Mouse (Mus musculus): ENCODE measurements around the gene Lcmt2. TPM values are rescaled to one million over a fixed set of nuclear protein-coding genes. Genes with fewer than 3 reads are reported as not detected.
"Not testable (repeated sequence)": the region's sequence is repeated elsewhere in the genome, so short reads cannot be mapped to it uniquely, and the experiment has no call there.

The Lcmt2 gene
- polyA plus RNA-seq, 1 experiment from 2014 or later = 24.2 TPM

GRCm38 (mm10) chr2:121142415-121142814, 2.0 kb upstream of the Lcmt2 start:
- Histone ChIP-seq H3K4me1 (peaks cover 27% of the 10 kb centered on the region), H3K27me3 (no peaks in the 10 kb centered on the region), H3K9ac (no peak overlapping the region), H3K4me3 (no peak overlapping the region), H3K27ac (no peak overlapping the region), H3K9me3 (peaks cover 11% of the 10 kb centered on the region; the same call in 1 of the 2 replicates), H3K4me2 (replicated peaks) (no peak overlapping the region), H3K36me3 (peaks cover 42% of the 10 kb centered on the region)
- 86% methylated on average over 2 of the region's 2 CpGs for WGBS
- no peak for ATAC-seq (ENCODE audit: low FRiP score, low read depth)

GRCm38 (mm10) chr2:121141216-121142035, 973 bp upstream of the Lcmt2 start:
- Histone ChIP-seq H3K9me3 (peaks cover 11% of the 10 kb centered on the region; the same call in 1 of the 2 replicates), H3K4me3 (peak overlapping the region; percentile 73), H3K9ac (peak overlapping the region; percentile 91), H3K4me1 (peaks cover 27% of the 10 kb centered on the region), H3K27me3 (no peaks in the 10 kb centered on the region), H3K27ac (peak overlapping the region; percentile 98; the same call in 1 of the 2 replicates), H3K36me3 (peaks cover 43% of the 10 kb centered on the region), H3K4me2 (replicated peaks) (peak overlapping the region; percentile 94)
- ATAC-seq (ENCODE audit: low FRiP score, low read depth) = no peak
- WGBS = 68% methylated on average over 16 of the region's 16 CpGs

- Histone ChIP-seq H3K9ac (peak overlapping the region; percentile 91), H3K9me3 (peaks cover 11% of the 10 kb centered on the region; the same call in 1 of the 2 replicates), H3K27me3 (no peaks in the 10 kb centered on the region), H3K4me3 (peak overlapping the region; percentile 73), H3K27ac (peak overlapping the region; percentile 98), H3K4me2 (replicated peaks) (peak overlapping the region; percentile 94), H3K4me1 (peaks cover 27% of the 10 kb centered on the region), H3K36me3 (peaks cover 36% of the 10 kb centered on the region)
- ATAC-seq (ENCODE audit: low FRiP score, low read depth) = no peak; the same call in 1 of the 2 replicates
- WGBS = 53% methylated on average over 29 of the region's 29 CpGs
These were observed 1.0 kb downstream of the Lcmt2 start for GRCm38 (mm10) chr2:121139266-121140017.

GRCm38 (mm10) chr2:121137371-121137770, 3.1 kb downstream of the Lcmt2 start:
- Histone ChIP-seq H3K27me3 (no peaks in the 10 kb centered on the region), H3K4me1 (peaks cover 27% of the 10 kb centered on the region), H3K4me2 (replicated peaks) (no peak overlapping the region), H3K36me3 (peaks cover 24% of the 10 kb centered on the region), H3K27ac (no peak overlapping the region), H3K9me3 (peaks cover 11% of the 10 kb centered on the region; the same call in 1 of the 2 replicates), H3K4me3 (no peak overlapping the region), H3K9ac (no peak overlapping the region)
- 96% methylated on average over 4 of the region's 4 CpGs for WGBS
- ATAC-seq (ENCODE audit: low FRiP score, low read depth) = no peak

DNA sequence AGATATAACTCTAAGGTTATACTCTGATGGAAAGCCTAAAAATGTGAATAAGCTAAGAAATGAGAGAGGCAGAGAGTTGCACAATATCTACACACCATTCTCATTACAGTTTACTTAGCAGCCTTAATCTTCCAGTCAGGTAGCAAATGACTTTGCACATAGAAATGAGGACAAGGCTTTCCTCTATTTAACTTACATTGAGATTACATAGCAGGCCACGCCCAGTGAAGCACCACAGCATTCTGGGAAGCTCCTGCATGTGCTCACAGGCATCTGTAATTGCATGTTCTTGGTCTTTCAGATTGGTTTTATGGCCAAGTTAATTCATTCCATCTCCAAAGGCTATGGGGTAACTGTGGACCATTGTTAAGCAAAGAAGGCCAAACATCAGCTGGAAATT, 7.6 kb downstream of the Lcmt2 start:
- peaks cover 7% of the 10 kb centered on the region; the same call in 1 of the 2 replicates for H3K36me3 ChIP-seq
- ATAC-seq (ENCODE audit: low FRiP score, low read depth) = no peak
- H3K4me1 ChIP-seq = no peaks in the 10 kb centered on the region
- no peaks in the 10 kb centered on the region for H3K9me3 ChIP-seq
- H3K4me2 ChIP-seq (replicated peaks) = no peak overlapping the region
- H3K27ac ChIP-seq = no peak overlapping the region
- H3K4me3 ChIP-seq = no peak overlapping the region
- H3K27me3 ChIP-seq = no peaks in the 10 kb centered on the region
- WGBS = 72% methylated on average over 1 of the region's 1 CpGs
- H3K9ac ChIP-seq = no peak overlapping the region

- WGBS = 64% methylated on average over 9 of the region's 9 CpGs
- H3K9ac ChIP-seq = no peak overlapping the region
- ATAC-seq (ENCODE audit: low FRiP score, low read depth) = no peak
These were observed 11.4 kb downstream of the Lcmt2 start for GRCm38 (mm10) chr2:121128865-121129620.

GRCm38 (mm10) chr2:121127536-121127935, 12.9 kb downstream of the Lcmt2 start:
- WGBS = 69% methylated on average over 1 of the region's 1 CpGs

More at GRCm38 (mm10) chr2:121128865-121129620, 11.4 kb downstream of the Lcmt2 start:
- no peak overlapping the region for H3K27ac ChIP-seq
- no peak overlapping the region for H3K4me2 ChIP-seq (replicated peaks)
- H3K36me3 ChIP-seq = no peaks in the 10 kb centered on the region
- no peaks in the 10 kb centered on the region for H3K9me3 ChIP-seq
- H3K4me3 ChIP-seq = no peak overlapping the region
- H3K4me1 ChIP-seq = no peaks in the 10 kb centered on the region
- H3K27me3 ChIP-seq = no peaks in the 10 kb centered on the region

GRCm38 (mm10) chr2:121126302-121126701, 14.2 kb downstream of the Lcmt2 start:
- not testable (repeated sequence) for H3K9me3 ChIP-seq; H3K27ac ChIP-seq; H3K4me3 ChIP-seq; H3K36me3 ChIP-seq; ATAC-seq (ENCODE audit: low FRiP score, low read depth); H3K4me1 ChIP-seq; H3K9ac ChIP-seq; H3K27me3 ChIP-seq; H3K4me2 ChIP-seq (replicated peaks)
- WGBS = 92% methylated on average over 5 of the region's 5 CpGs

More at GRCm38 (mm10) chr2:121127536-121127935, 12.9 kb downstream of the Lcmt2 start:
- Histone ChIP-seq H3K4me1 (no peaks in the 10 kb centered on the region), H3K9ac (no peak overlapping the region), H3K27me3 (no peaks in the 10 kb centered on the region), H3K4me2 (replicated peaks) (no peak overlapping the region), H3K27ac (no peak overlapping the region), H3K36me3 (no peaks in the 10 kb centered on the region), H3K9me3 (no peaks in the 10 kb centered on the region), H3K4me3 (no peak overlapping the region)
- no peak for ATAC-seq (ENCODE audit: low FRiP score, low read depth)

GRCm38 (mm10) chr2:121119260-121119659, 21.2 kb downstream of the Lcmt2 start:
- H3K9ac ChIP-seq = no peak overlapping the region
- no peaks in the 10 kb centered on the region for H3K4me1 ChIP-seq
- ATAC-seq (ENCODE audit: low FRiP score, low read depth) = no peak
- H3K36me3 ChIP-seq = no peaks in the 10 kb centered on the region
- no peak overlapping the region for H3K27ac ChIP-seq
- no peak overlapping the region for H3K4me2 ChIP-seq (replicated peaks)
- no peaks in the 10 kb centered on the region for H3K9me3 ChIP-seq
- H3K4me3 ChIP-seq = no peak overlapping the region
- 0 out of 2 replicates have a peak, but pooled peaks cover 2% of the 10 kb centered on the region for H3K27me3 ChIP-seq
- 69% methylated on average over 3 of the region's 3 CpGs for WGBS

DNA sequence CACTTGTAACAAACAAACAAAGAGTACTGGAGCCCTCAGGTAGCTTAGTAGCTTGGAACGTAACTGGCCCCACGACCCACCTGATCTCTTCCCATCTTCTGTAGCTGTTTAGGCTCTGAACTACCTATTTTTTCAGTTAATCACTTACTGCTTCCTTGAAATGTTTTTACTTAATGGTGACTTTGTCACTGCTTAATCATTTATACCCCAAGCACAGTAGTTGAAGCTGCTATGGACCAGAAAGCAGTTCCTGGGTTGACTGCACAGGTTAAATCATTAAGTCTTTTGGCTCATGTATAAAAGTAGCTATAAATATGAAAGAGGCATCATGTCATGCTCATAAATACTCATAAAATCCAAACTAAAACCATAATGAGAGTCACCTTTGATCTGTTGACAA, 25.0 kb downstream of the Lcmt2 start:
- H3K4me1 ChIP-seq = no peaks in the 10 kb centered on the region
- ATAC-seq (ENCODE audit: low FRiP score, low read depth) = no peak
- WGBS = 90% methylated on average over 2 of the region's 2 CpGs
- H3K9me3 ChIP-seq = no peaks in the 10 kb centered on the region
- no peak overlapping the region for H3K9ac ChIP-seq
- 0 out of 2 replicates have a peak, but pooled peaks cover 2% of the 10 kb centered on the region for H3K27me3 ChIP-seq
- H3K27ac ChIP-seq = no peak overlapping the region
- no peak overlapping the region for H3K4me3 ChIP-seq
- H3K36me3 ChIP-seq = no peaks in the 10 kb centered on the region
- H3K4me2 ChIP-seq (replicated peaks) = no peak overlapping the region

- no peak for ATAC-seq (ENCODE audit: low FRiP score, low read depth)
- H3K9me3 ChIP-seq = no peaks in the 10 kb centered on the region
- no peaks in the 10 kb centered on the region for H3K4me1 ChIP-seq
- H3K4me3 ChIP-seq = no peak within 1 kb of the TSS
- no peaks in the 10 kb centered on the region for H3K27me3 ChIP-seq
- WGBS = 83% methylated on average over 4 of the region's 4 CpGs
- H3K36me3 ChIP-seq = no peaks in the 10 kb centered on the region
- no peak within 1 kb of the TSS for H3K9ac ChIP-seq
- H3K27ac ChIP-seq = no peak within 1 kb of the TSS
- H3K4me2 ChIP-seq (replicated peaks) = no peak within 1 kb of the TSS
These were observed 30.8 kb downstream of the Lcmt2 start, which contains the start of gene Tgm7 for GRCm38 (mm10) chr2:121109695-121110094. Gene Tgm7, minus strand, starts transcription at chr2:121109795.
